Comparison of ENCODE assay signal across 12 mouse cellular contexts in the genomic region with DNA sequence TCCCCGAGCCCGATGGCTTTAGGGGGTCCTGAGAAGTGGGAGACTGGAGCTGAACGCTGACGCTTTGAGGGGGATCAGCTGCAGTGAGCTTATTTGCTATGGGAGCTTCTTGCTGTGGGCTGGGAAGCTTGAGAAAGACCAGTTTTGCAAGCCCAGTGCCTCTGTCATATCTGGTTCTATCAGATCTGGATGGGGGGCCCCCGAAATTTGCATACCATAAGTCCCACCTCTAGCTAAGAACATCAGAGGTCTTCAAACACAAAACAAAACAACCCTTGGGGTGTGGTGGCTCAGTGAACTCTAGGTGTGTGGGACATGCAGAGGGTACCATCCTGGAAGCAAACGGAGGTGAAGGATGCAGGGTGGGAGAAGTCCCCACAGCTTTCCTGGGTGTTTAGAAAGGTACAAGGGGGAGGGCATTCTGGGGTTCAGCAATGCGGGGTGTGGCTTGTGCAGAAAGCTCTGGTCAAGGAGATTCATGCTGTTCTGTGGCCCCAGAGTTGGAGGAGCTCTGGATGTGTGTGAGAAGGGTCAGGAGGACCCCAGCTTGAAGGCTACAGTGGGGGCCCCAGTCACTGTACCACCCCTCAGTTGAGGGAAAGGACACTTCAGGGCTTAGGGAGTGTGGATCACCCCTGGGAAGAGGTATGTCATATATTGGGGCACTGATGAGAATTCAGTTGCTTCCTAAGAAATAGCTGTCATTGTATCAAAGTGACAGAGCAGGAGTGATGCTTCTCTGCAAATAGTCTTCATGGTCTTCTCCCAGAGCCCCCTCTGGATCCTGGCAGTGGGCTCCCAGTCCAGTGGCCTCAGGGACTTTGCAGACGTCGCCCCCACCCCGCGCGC.
DNase-seq lines count a peak whose midpoint lies in the region; ATAC-seq and TF ChIP-seq lines count a peak whose summit lies in the region.
"Had no signal": no experiment of that assay in that cellular context is flagged by ENCODE, and none has a peak within 500 bp of the region (broad histone marks: within the 10 kb centered on the region; RNA-seq: fewer than 3 reads in every experiment).

No protein-coding gene starts in this region.

- H3K4me3 ChIP-seq in kidney, embryonic 16.5 days (ENCODE audit: low read length), result 0 out of 2 replicates have a peak overlapping the region, but pooled peaks have one; percentile 17
- peak overlapping the region; percentile 71 for H3K4me3 ChIP-seq in G1E (ENCODE audit: low read depth, low read length)
- H3K4me3 ChIP-seq in embryonic facial prominence, embryonic 14.5 days (ENCODE audit: low read depth, low read length), result no peak overlapping the region
- H3K4me3 ChIP-seq in liver, embryonic 15.5 days (replicated peaks), result peak overlapping the region; percentile 53

- no peak for ATAC-seq in kidney, embryonic 16.5 days (ENCODE audit: low FRiP score, low TSS enrichment)
- peak; percentile 17; the same call in 1 of the 2 replicates for ATAC-seq in G1E (ENCODE audit: extremely low read depth, insufficient number of reproducible peaks, low FRiP score, poor library complexity, severe bottlenecking)
- ATAC-seq in embryonic facial prominence, embryonic 14.5 days (ENCODE audit: low read depth), result no peak
- 0 out of 2 replicates have a peak, but pooled peaks have one; percentile 9 for ATAC-seq in liver, embryonic 15.5 days (ENCODE audit: insufficient read depth)
- ATAC-seq: forebrain, embryonic 14.5 days; Patski had no signal

- DNase-seq in kidney, postnatal 36 days, result no peak
- DNase-seq in G1E (ENCODE audit: low spot score), result peak; percentile 54
- no peak for DNase-seq in embryonic facial prominence, embryonic 14.5 days (ENCODE audit: low spot score)
- no peak for DNase-seq in cerebellum, adult 11 months
- no peak for DNase-seq in frontal cortex, adult 2 months (ENCODE audit: extremely low spot score in 1 of 2, low spot score in 1 of 2)
- DNase-seq: adrenal gland, postnatal 25 days; cerebellum, postnatal 36 days; kidney, postnatal 25 days had no signal

- H3K9me3 ChIP-seq in kidney, embryonic 16.5 days (ENCODE audit: low read length), result no peaks in the 10 kb centered on the region
- no peaks in the 10 kb centered on the region for H3K9me3 ChIP-seq in G1E (replicated peaks)
- no peaks in the 10 kb centered on the region for H3K9me3 ChIP-seq in embryonic facial prominence, embryonic 14.5 days (ENCODE audit: control insufficient read depth, low read length)
- no peaks in the 10 kb centered on the region for H3K9me3 ChIP-seq in liver, embryonic 15.5 days (replicated peaks)

- no peaks in the 10 kb centered on the region for H3K36me3 ChIP-seq in kidney, embryonic 16.5 days (ENCODE audit: insufficient read depth, low read length)
- H3K36me3 ChIP-seq in G1E (replicated peaks), result peaks cover 8% of the 10 kb centered on the region
- H3K36me3 ChIP-seq in embryonic facial prominence, embryonic 14.5 days (ENCODE audit: control insufficient read depth, insufficient read depth, low read length), result no peaks in the 10 kb centered on the region
- no peaks in the 10 kb centered on the region for H3K36me3 ChIP-seq in liver, embryonic 15.5 days (replicated peaks)

- no peak overlapping the region for H3K9ac ChIP-seq in kidney, embryonic 16.5 days (replicated peaks; ENCODE audit: low read length)
- H3K9ac ChIP-seq in embryonic facial prominence, embryonic 14.5 days (ENCODE audit: low read depth, low read length), result peak overlapping the region; percentile 30; the same call in 1 of the 2 replicates
- peak overlapping the region; percentile 39; the same call in 1 of the 2 replicates for H3K9ac ChIP-seq in liver, embryonic 15.5 days

- no peak for TF ChIP-seq CTCF in G1E (IDR thresholded peaks at IDR 0.05; ENCODE audit: low read depth, low read length)

- H3K27me3 ChIP-seq in kidney, embryonic 16.5 days (ENCODE audit: insufficient read depth, low read length), result peaks cover 6% of the 10 kb centered on the region
- H3K27me3 ChIP-seq in G1E (ENCODE audit: insufficient read depth, low read length), result no peaks in the 10 kb centered on the region
- peaks cover 8% of the 10 kb centered on the region; the same call in 1 of the 2 replicates for H3K27me3 ChIP-seq in embryonic facial prominence, embryonic 14.5 days (replicated peaks; ENCODE audit: control insufficient read depth, insufficient read depth, low read length)
- H3K27me3 ChIP-seq in liver, embryonic 15.5 days, result peaks cover 16% of the 10 kb centered on the region; the same call in 1 of the 2 replicates
- H3K27me3 ChIP-seq: Patski had no signal

- 34% methylated on average over 12 of the region's 12 CpGs for WGBS in kidney, embryonic 16.5 days
- WGBS in embryonic facial prominence, embryonic 14.5 days, result 36% methylated on average over 12 of the region's 12 CpGs
- WGBS in liver, embryonic 15.5 days (ENCODE audit: insufficient replicate concordance), result 28% methylated on average over 12 of the region's 12 CpGs

- H3K4me1 ChIP-seq in kidney, embryonic 16.5 days (ENCODE audit: insufficient read depth, low read length), result no peaks in the 10 kb centered on the region
- H3K4me1 ChIP-seq in G1E (ENCODE audit: insufficient read depth, low read depth, low read length), result peaks cover 65% of the 10 kb centered on the region
- no peaks in the 10 kb centered on the region for H3K4me1 ChIP-seq in embryonic facial prominence, embryonic 14.5 days (ENCODE audit: control insufficient read depth, insufficient read depth, low read length)
- peaks cover 25% of the 10 kb centered on the region for H3K4me1 ChIP-seq in liver, embryonic 15.5 days (replicated peaks)

- no peak overlapping the region for H3K27ac ChIP-seq in kidney, embryonic 16.5 days (ENCODE audit: low read length)
- H3K27ac ChIP-seq in embryonic facial prominence, embryonic 14.5 days (replicated peaks; ENCODE audit: low read depth, low read length), result no peak overlapping the region
- H3K27ac ChIP-seq in liver, embryonic 15.5 days (replicated peaks), result peak overlapping the region; percentile 3; the same call in 1 of the 2 replicates

- peak overlapping the region; percentile 41 for H3K4me2 ChIP-seq in kidney, embryonic 16.5 days (replicated peaks; ENCODE audit: low read depth, low read length)
- no peak overlapping the region for H3K4me2 ChIP-seq in embryonic facial prominence, embryonic 14.5 days (ENCODE audit: low read depth, low read length)
- peak overlapping the region; percentile 75 for H3K4me2 ChIP-seq in liver, embryonic 15.5 days

Comparison
In these comparisons a context has a peak if more than half of its experiments do, and no peak if none do; other contexts are left out.
1. ATAC-seq: peak in G1E (single experiment) and liver, embryonic 15.5 days (single experiment); none in kidney, embryonic 16.5 days (single experiment) and embryonic facial prominence, embryonic 14.5 days (single experiment).